Mouse (Mus musculus): ENCODE data around the gene Ppp1r1a. TPM values are rescaled to one million over a fixed set of nuclear protein-coding genes. Genes with fewer than 3 reads are reported as not detected.

Gene Ppp1r1a
- polyA plus RNA-seq, 1 experiment from 2014 or later = 55.2 TPM

GRCm38 (mm10) chr15:103511652-103512051, 26.2 kb downstream of the Ppp1r1a start:
- WGBS = 61% methylated on average over 1 of the region's 1 CpGs
- Histone ChIP-seq H3K4me3 (no peak overlapping the region), H3K27ac (no peak overlapping the region), H3K27me3 (no peaks in the 10 kb centered on the region), H3K9me3 (replicated peaks) (no peaks in the 10 kb centered on the region), H3K4me1 (peaks cover 32% of the 10 kb centered on the region), H3K36me3 (peaks cover 2% of the 10 kb centered on the region; the same call in 1 of the 2 replicates), H3K4me2 (replicated peaks) (no peak overlapping the region), H3K9ac (no peak overlapping the region)
- no peak for ATAC-seq (ENCODE audit: low FRiP score)

GRCm38 (mm10) chr15:103509317-103509716, 28.5 kb downstream of the Ppp1r1a start:
- WGBS = 55% methylated on average over 3 of the region's 3 CpGs
- Histone ChIP-seq H3K4me2 (replicated peaks) (no peak overlapping the region), H3K9ac (no peak overlapping the region), H3K4me3 (no peak overlapping the region), H3K9me3 (replicated peaks) (no peaks in the 10 kb centered on the region), H3K4me1 (peaks cover 22% of the 10 kb centered on the region), H3K27ac (no peak overlapping the region), H3K36me3 (peaks cover 2% of the 10 kb centered on the region; the same call in 1 of the 2 replicates), H3K27me3 (no peaks in the 10 kb centered on the region)
- no peak for ATAC-seq (ENCODE audit: low FRiP score)

DNA sequence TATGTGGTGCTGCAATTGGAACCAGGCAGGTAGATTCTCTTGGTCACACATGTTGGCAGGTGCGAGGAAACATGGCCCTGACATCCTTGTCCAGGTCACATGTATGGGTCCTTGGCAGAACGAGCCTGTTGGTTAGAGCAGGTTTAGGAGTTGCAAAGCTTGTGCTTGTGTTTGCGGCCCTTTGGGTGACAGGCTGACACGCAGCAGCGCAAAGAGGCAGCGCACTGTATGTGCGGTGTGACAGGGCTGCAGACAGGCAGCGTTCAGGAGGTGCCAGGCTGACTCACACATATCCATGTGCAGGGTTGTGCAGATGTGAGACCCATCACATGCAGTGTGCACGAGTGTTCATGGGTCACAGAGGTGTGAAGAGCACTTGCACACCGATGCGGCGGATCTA, 34.1 kb downstream of the Ppp1r1a start:
- Histone ChIP-seq H3K27ac (peak overlapping the region; percentile 79; the same call in 1 of the 2 replicates), H3K4me1 (peaks cover 23% of the 10 kb centered on the region), H3K9me3 (replicated peaks) (no peaks in the 10 kb centered on the region), H3K36me3 (no peaks in the 10 kb centered on the region), H3K27me3 (0 out of 2 replicates have a peak, but pooled peaks cover 10% of the 10 kb centered on the region), H3K9ac (peak overlapping the region; percentile 85), H3K4me3 (peak overlapping the region; percentile 69), H3K4me2 (replicated peaks) (peak overlapping the region; percentile 97)
- peak; percentile 36 for ATAC-seq (ENCODE audit: low FRiP score)
- WGBS = 43% methylated on average over 12 of the region's 12 CpGs

GRCm38 (mm10) chr15:103503251-103503600, 34.6 kb downstream of the Ppp1r1a start:
- WGBS = under 1% methylated on average over 15 of the region's 15 CpGs
- H3K36me3 ChIP-seq = no peaks in the 10 kb centered on the region
- H3K4me3 ChIP-seq = peak overlapping the region; percentile 69
- no peaks in the 10 kb centered on the region for H3K9me3 ChIP-seq (replicated peaks)
- ATAC-seq (ENCODE audit: low FRiP score) = peak; percentile 81
- H3K4me1 ChIP-seq = peaks cover 23% of the 10 kb centered on the region
- H3K9ac ChIP-seq = peak overlapping the region; percentile 85
- H3K27ac ChIP-seq = peak overlapping the region; percentile 79
- H3K27me3 ChIP-seq = 0 out of 2 replicates have a peak, but pooled peaks cover 10% of the 10 kb centered on the region
- peak overlapping the region; percentile 97 for H3K4me2 ChIP-seq (replicated peaks)

GRCm38 (mm10) chr15:103502435-103503250, 35.2 kb downstream of the Ppp1r1a start, which contains the start of gene Pde1b:
Gene Pde1b, plus strand, starts transcription at chr15:103503034.
- no peaks in the 10 kb centered on the region for H3K9me3 ChIP-seq (replicated peaks)
- peak within 1 kb of the TSS; percentile 97 for H3K4me2 ChIP-seq (replicated peaks)
- 0 out of 2 replicates have a peak, but pooled peaks cover 10% of the 10 kb centered on the region for H3K27me3 ChIP-seq
- ATAC-seq (ENCODE audit: low FRiP score) = peak; percentile 91
- H3K27ac ChIP-seq = peak within 1 kb of the TSS; percentile 79
- WGBS = under 1% methylated on average over 49 of the region's 63 CpGs
- H3K9ac ChIP-seq = peak within 1 kb of the TSS; percentile 85
- H3K36me3 ChIP-seq = no peaks in the 10 kb centered on the region
- peaks cover 28% of the 10 kb centered on the region for H3K4me1 ChIP-seq
- peak within 1 kb of the TSS; percentile 69 for H3K4me3 ChIP-seq

DNA sequence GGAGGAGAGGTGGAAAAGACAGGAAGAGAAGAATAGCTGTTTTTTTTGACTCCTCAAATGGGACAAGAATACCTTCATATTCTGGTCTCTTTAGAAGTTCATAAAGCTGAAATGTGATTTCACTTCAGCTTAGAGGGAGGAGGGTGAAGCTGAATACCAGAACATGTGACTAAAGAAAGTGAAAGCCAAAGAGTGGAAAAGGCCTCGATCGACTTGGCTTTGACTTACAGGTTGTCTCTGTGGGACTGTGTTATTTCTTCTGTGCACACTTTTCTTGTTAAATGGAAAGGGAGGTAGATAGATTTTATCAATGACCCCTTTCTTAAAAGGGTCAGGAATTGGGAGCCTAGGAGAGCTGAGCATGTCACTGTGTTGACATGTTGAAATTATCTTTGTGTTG, 36.6 kb downstream of the Ppp1r1a start:
- no peaks in the 10 kb centered on the region for H3K36me3 ChIP-seq
- no peak overlapping the region for H3K27ac ChIP-seq
- 70% methylated on average over 2 of the region's 2 CpGs for WGBS
- no peak overlapping the region for H3K4me3 ChIP-seq
- ATAC-seq (ENCODE audit: low FRiP score) = no peak
- H3K9ac ChIP-seq = no peak overlapping the region
- H3K4me1 ChIP-seq = peaks cover 26% of the 10 kb centered on the region
- no peaks in the 10 kb centered on the region for H3K9me3 ChIP-seq (replicated peaks)
- H3K4me2 ChIP-seq (replicated peaks) = no peak overlapping the region
- H3K27me3 ChIP-seq = 0 out of 2 replicates have a peak, but pooled peaks cover 10% of the 10 kb centered on the region

- WGBS = 58% methylated on average over 1 of the region's 1 CpGs
- H3K36me3 ChIP-seq = no peaks in the 10 kb centered on the region
- no peak for ATAC-seq (ENCODE audit: low FRiP score)
- peaks cover 26% of the 10 kb centered on the region for H3K4me1 ChIP-seq
- 0 out of 2 replicates have a peak, but pooled peaks cover 10% of the 10 kb centered on the region for H3K27me3 ChIP-seq
- H3K4me2 ChIP-seq (replicated peaks) = no peak overlapping the region
- H3K9me3 ChIP-seq (replicated peaks) = no peaks in the 10 kb centered on the region
- H3K27ac ChIP-seq = no peak overlapping the region
- no peak overlapping the region for H3K9ac ChIP-seq
- H3K4me3 ChIP-seq = no peak overlapping the region
Measured at GRCm38 (mm10) chr15:103500723-103501122, 37.1 kb downstream of the Ppp1r1a start.

DNA sequence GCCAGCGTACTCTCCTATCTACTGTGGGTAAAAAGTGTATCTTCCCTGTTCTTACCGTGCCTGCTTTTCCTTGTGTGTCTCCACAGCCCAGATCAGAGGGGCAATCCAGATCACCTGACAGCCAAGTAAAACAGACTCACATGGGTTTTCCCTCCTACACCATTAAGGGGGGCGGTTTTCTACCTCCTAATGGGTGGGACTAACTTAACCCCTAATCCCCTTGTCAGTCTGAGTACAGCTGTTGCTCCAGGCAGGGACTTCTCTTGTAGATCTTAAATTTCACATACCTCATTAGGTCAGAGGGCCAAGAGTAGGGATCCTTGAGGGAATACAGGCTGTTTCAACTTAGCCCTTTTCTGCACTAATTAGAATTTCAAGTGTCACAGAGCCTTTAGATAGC, 39.6 kb downstream of the Ppp1r1a start:
- H3K9me3 ChIP-seq (replicated peaks) = no peaks in the 10 kb centered on the region
- H3K27ac ChIP-seq = no peak overlapping the region
- no peak overlapping the region for H3K4me2 ChIP-seq (replicated peaks)
- no peaks in the 10 kb centered on the region for H3K36me3 ChIP-seq
- H3K4me1 ChIP-seq = peaks cover 14% of the 10 kb centered on the region
- WGBS = 41% methylated on average over 3 of the region's 3 CpGs
- H3K27me3 ChIP-seq = 0 out of 2 replicates have a peak, but pooled peaks cover 6% of the 10 kb centered on the region
- no peak overlapping the region for H3K9ac ChIP-seq
- H3K4me3 ChIP-seq = no peak overlapping the region
- ATAC-seq (ENCODE audit: low FRiP score) = no peak

- Histone ChIP-seq H3K4me2 (replicated peaks) (no peak overlapping the region), H3K36me3 (no peaks in the 10 kb centered on the region), H3K4me3 (no peak overlapping the region), H3K9me3 (replicated peaks) (no peaks in the 10 kb centered on the region), H3K27me3 (0 out of 2 replicates have a peak, but pooled peaks cover 6% of the 10 kb centered on the region), H3K9ac (no peak overlapping the region), H3K27ac (no peak overlapping the region), H3K4me1 (peaks cover 13% of the 10 kb centered on the region; the same call in 1 of the 2 replicates)
- WGBS = 75% methylated on average over 10 of the region's 10 CpGs
- ATAC-seq (ENCODE audit: low FRiP score) = peak; percentile 51; the same call in 1 of the 2 replicates
Measured at GRCm38 (mm10) chr15:103496204-103497140, 41.3 kb downstream of the Ppp1r1a start.

DNA sequence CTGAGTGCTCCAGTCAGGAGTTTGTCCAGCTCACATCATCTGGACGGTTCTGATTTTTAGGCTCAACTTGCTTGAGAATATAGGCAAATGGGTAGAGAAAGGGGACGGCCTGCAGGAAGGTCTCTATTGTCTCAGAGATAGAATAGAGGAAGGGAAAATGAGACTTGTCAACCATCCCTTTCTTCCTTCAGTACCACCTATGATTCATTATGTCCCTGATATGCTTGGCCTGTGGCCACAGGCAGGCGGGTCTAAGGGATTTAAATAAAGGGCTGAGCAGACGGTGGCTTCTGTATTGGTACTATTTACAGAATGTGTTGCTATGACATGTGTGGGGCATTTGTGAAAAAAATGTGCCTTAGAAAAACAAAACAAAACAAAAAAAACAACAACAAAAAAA, 49.5 kb downstream of the Ppp1r1a start:
- Histone ChIP-seq H3K9me3 (replicated peaks) (no peaks in the 10 kb centered on the region), H3K4me2 (replicated peaks) (no peak overlapping the region), H3K36me3 (no peaks in the 10 kb centered on the region), H3K4me3 (no peak overlapping the region), H3K4me1 (peaks cover 8% of the 10 kb centered on the region; the same call in 1 of the 2 replicates), H3K27ac (no peak overlapping the region), H3K9ac (no peak overlapping the region), H3K27me3 (no peaks in the 10 kb centered on the region)
- 59% methylated on average over 4 of the region's 4 CpGs for whole genome bisulfite sequencing
- no peak for ATAC-seq (ENCODE audit: low FRiP score)

- no peaks in the 10 kb centered on the region for H3K9me3 ChIP-seq (replicated peaks)
- H3K27ac ChIP-seq = no peak overlapping the region
- H3K9ac ChIP-seq = no peak overlapping the region
- H3K4me1 ChIP-seq = peaks cover 4% of the 10 kb centered on the region; the same call in 1 of the 2 replicates
- WGBS = 77% methylated on average over 1 of the region's 1 CpGs
- no peaks in the 10 kb centered on the region for H3K27me3 ChIP-seq
- ATAC-seq (ENCODE audit: low FRiP score) = no peak
- H3K4me3 ChIP-seq = no peak overlapping the region
- H3K36me3 ChIP-seq = no peaks in the 10 kb centered on the region
- no peak overlapping the region for H3K4me2 ChIP-seq (replicated peaks)
Measured at GRCm38 (mm10) chr15:103486658-103487057, 51.1 kb downstream of the Ppp1r1a start.

DNA sequence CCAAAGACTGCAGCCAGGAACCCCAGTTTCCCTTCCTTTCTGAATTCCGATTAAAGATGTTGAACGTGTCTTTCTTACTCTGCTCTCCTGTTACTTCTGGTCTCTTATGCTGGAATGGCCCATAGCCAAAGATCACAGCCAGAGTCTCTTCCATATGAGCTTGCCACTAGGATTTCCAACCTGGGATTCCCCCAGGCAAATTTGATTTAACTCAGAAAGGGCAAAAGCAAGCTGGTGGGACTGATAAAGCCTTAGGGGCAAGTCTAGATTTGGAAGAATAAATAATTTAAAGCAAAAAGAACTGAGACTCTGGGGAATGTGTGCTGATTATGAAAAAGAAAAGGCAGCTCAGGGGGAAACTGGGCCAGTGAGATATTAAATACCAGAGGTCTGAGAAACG, 52.7 kb downstream of the Ppp1r1a start:
- Histone ChIP-seq H3K4me3 (no peak overlapping the region), H3K27ac (no peak overlapping the region), H3K36me3 (no peaks in the 10 kb centered on the region), H3K9me3 (replicated peaks) (no peaks in the 10 kb centered on the region), H3K4me2 (replicated peaks) (no peak overlapping the region), H3K4me1 (peaks cover 4% of the 10 kb centered on the region; the same call in 1 of the 2 replicates), H3K9ac (no peak overlapping the region), H3K27me3 (no peaks in the 10 kb centered on the region)
- WGBS = 61% methylated on average over 3 of the region's 3 CpGs
- ATAC-seq (ENCODE audit: low FRiP score) = no peak
